Mouse (Mus musculus) embryonic fibroblast, embryonic 13.5 days (primary cell): ENCODE data around the gene Ptger1. TPM values are rescaled to one million over a fixed set of nuclear protein-coding genes. Genes with fewer than 3 reads are reported as not detected.

Experiments used
- H3K27ac ChIP-seq: 2 replicates; pipeline ENCODE4 v1.5.1; 2012; ENCODE audit warnings: low read length, control low read depth, inconsistent platforms; ENCODE audit not compliant: insufficient read depth
- H3K4me1 ChIP-seq: 2 replicates; pipeline ENCODE4 v1.6.1; 2011; ENCODE audit warnings: low read length; ENCODE audit not compliant: control insufficient read depth, insufficient read depth
- H3K4me3 ChIP-seq: 2 replicates; pipeline ENCODE4 v1.5.1; 2011; ENCODE audit warnings: mild to moderate bottlenecking, control low read depth, low read length; ENCODE audit not compliant: insufficient read depth
- CTCF ChIP-seq: IDR thresholded peaks from 2 replicates; pipeline ENCODE4 v1.5.1; 2011; ENCODE audit warnings: mild to moderate bottlenecking, control low read depth, low read length, moderate library complexity, borderline replicate concordance; ENCODE audit not compliant: insufficient read depth
- POLR2A ChIP-seq: IDR thresholded peaks from 2 replicates; pipeline ENCODE4 v1.6.1; 2011; ENCODE audit warnings: low read depth, mild to moderate bottlenecking, control low read depth, low read length, moderate library complexity
- polyA plus RNA-seq: library from polyadenylated mRNA; stranded (reverse); fragments of >200 nt; gene quantifications from 2 replicates; pipeline ENCODE4 v1.2.4, GENCODE M21; 2011; ENCODE audit warnings: low read depth; ENCODE audit not compliant: missing spikeins, insufficient read length

Gene Ptger1
- polyA plus RNA-seq, 1 experiment = 2.4 TPM

DNA sequence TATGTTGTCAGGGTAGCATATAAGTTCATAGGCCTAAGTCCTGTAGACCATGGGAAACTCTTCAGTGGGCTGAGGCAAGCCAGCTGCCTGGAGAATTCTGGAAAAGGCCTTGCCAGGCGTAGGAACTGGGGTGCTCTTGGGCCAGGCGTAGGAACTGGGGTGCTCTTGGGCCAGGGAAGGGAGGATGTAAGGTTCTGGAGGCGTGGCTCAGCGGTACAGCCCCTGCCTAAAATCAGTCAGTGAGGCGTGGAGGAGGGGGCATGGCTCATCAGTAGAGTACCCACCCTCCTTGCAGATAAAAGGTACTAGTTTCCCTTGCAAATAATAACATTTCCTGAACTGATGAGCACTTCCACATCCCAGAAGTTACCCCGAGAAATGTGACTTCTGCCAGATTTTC, 11.8 kb upstream of the Ptger1 start:
- TF ChIP-seq CTCF (no peak), POLR2A (no peak)
- Histone ChIP-seq H3K27ac (no peak overlapping the region), H3K4me1 (no peaks in the 10 kb centered on the region), H3K4me3 (no peak overlapping the region)

DNA sequence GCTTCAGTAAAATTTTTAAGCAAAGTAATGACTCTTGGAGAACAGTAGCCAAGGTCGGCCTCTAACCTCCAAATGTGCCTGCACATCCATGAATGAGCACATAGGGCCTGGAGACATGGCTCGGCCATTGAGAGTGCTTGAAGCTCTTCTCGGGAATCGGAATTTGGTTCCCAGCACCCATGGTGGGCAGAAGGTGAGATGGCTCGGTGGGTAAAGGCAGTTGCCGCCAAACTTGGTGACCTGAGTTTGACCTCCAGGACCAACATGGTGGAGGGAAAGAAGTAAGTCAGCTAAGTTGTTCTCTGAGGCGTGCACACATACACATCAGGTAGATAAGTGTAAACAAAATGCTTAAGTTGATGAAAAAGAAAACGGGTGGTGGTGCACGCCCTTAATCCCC, 10.4 kb upstream of the Ptger1 start:
- no peak overlapping the region for H3K4me3 ChIP-seq
- H3K27ac ChIP-seq = no peak overlapping the region
- no peaks in the 10 kb centered on the region; the same call in 1 of the 2 replicates for H3K4me1 ChIP-seq
- TF ChIP-seq CTCF = no peak
- TF ChIP-seq POLR2A = no peak

DNA sequence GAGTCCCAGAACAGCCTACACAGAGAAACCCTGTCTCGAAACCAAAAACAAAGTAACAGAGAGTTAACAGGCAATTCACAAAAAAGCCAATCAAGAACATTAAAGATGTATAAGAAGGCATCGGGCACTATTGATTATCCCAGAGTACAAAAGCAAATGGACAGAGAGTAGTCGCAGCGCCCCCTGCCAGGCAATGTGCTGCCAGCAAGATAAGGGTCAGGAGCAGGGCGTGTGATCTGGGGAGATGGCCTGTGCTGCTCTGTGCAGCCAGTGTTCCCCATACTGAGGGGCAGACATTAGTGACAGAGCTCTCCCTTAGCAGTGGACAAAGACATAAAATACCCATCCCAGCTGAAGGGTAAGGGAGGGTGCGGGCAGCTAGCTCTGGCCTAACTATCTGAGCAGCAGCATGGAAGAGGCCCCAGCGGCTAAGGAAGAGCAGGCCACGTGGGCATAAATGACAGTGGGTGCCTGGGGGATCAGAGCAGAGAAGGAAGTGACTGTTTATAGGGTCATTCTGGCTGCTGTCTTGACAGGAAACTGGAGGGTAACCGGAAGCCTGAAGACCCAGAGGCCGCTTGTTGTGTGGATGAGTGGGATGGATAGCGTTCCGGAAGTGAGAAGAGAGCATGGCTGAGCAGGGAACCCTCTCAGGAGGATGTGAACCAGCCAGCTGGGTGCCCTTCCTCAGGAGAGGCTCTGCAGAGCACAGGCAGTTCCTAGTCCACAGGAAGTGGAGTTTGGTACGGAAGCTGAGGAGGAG, 9.8 kb upstream of the Ptger1 start:
- no peak overlapping the region for H3K4me3 ChIP-seq
- H3K27ac ChIP-seq = no peak overlapping the region
- TF ChIP-seq CTCF (no peak; the same call in 1 of the 2 replicates), POLR2A (no peak)
- no peaks in the 10 kb centered on the region; the same call in 1 of the 2 replicates for H3K4me1 ChIP-seq

DNA sequence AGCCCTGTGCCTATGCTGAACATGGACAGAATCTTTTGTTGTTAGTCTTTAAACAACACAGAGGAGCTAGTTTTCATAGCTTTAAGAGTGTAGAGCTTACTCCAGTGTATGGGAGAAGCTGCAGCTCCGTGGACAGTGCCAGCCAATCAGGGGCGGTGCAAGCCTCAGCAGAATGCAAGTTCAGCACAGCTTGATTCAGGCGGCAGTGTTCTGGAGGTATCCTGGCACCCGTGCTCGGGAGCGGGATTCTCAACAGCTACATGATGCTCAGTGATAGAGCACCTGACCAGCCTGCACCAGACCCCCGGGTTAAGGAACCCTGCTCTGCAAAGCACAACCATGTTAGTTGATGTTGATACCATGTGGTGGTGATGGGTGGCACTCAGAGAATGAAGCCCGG, 5.9 kb upstream of the Ptger1 start:
- Histone ChIP-seq H3K4me1 (no peaks in the 10 kb centered on the region; the same call in none of the 2 replicates), H3K4me3 (no peak overlapping the region), H3K27ac (no peak overlapping the region)

DNA sequence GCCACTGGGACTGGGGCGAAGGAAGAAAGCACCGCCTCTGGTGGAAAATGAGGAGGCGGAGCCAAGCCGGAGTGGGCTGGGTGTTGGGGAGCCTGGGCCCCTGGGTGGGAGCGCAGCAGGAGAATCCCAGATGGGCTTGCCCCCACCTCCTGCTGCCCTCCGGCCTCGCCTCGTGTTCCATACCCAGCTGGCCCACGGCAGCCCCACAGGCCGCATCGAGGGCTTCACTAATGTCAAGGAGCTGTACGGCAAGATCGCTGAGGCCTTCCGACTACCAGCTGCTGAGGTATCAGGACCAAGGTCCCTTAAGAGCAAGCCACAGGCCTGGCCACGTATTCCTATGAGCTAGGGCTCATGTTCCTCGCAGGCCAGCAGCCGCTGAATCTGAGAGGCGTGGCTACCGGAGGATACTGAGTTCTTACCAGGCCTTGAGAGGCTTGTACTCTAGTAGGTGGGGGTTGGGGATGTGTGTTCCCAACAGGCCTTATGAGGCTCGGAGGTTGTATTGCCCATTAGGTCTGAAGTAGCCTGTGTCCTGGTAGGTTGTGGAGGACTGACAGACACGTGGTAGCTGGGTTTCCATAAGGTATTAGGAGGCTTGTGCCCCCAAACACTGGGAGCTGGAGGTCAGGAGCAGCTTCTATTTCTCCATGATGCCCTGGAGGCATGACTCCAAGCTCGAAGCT, 5.3 kb upstream of the Ptger1 start:
- Histone ChIP-seq H3K4me1 (peaks cover 3% of the 10 kb centered on the region), H3K4me3 (no peak overlapping the region), H3K27ac (peak overlapping the region; percentile 30; the same call in 1 of the 2 replicates)
- TF ChIP-seq POLR2A (no peak), CTCF (no peak)

More for the DNA sequence above, 5.9 kb upstream of the Ptger1 start:
- no peak for TF ChIP-seq POLR2A
- no peak for TF ChIP-seq CTCF

DNA sequence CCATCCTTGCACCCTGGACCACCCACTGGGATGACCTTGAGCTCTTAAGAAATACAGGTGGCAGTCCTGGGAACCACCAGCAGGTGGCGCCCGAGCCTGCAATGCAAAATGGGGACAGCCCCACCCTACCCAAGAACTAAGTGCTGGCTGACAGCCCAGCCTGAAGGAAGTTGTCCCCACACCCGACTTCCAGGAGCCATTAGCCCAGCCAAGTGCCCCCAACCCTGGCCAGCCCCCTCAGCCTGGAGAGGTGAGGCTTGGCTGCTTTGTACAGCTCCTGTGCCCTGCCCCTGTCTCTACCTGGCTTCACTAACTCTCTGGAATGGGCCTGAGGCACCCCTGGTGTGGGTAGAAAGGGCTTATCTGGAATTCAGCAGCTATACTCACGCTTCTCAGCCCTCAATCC, 4.1 kb upstream of the Ptger1 start:
- Histone ChIP-seq H3K4me3 (no peak overlapping the region), H3K27ac (no peak overlapping the region), H3K4me1 (peaks cover 4% of the 10 kb centered on the region)
- peak; percentile 66 for TF ChIP-seq CTCF
- no peak for TF ChIP-seq POLR2A

DNA sequence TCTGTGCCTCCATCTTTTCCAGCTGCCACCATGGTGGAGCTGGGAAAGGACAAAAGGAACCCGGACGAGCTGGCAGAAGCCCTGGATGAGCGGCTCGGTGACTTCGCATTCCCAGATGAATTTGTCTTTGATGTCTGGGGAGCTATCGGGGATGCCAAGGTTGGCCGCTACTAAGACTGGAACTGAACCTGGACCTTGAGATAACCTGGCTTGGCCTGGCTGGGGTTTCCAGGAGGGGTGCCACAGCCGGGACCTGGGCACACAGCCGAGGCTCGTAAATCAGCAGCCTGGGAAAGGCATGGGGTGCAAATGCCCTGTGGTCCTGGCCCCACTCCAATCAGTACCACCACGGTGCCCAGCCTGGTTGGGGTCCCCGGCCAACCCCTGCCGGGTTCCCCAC, 2.4 kb upstream of the Ptger1 start:
- H3K4me1 ChIP-seq = peaks cover 4% of the 10 kb centered on the region
- no peak overlapping the region for H3K4me3 ChIP-seq
- no peak overlapping the region for H3K27ac ChIP-seq
- no peak for TF ChIP-seq POLR2A
- TF ChIP-seq CTCF = no peak

DNA sequence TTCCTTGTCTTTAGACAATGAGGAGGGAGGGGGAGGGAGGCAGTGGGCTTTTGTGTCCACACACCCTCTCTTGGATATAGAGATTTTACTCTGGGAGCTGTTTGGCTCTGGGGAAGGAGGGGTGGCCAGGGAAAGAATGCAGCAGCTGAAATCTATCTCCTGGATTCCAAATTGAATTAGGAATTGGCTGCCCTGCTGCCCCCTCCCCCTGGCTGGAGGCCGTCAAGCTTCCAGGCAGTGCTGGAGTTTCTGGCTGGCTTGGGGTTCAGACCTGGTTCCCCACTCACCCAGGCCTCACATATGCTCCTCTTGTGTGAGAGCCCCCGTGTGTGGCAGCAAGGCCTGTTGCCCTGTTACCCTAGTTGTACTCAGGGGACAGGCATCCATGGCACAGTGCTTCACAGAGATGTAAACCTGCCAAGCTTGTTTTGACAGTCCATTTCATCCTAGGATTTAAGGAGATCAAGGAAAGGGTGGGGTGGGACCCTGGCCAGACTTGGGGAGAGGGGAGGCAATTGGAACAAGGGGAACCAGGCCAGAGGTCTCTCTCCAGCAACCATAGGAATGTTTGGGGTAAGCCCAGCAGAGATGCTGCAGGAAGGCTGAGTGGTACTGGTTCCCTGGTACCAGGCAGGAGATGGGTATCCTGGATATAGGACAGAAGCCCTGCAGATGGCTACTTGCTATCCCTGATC, 1.4 kb upstream of the Ptger1 start:
- peaks cover 4% of the 10 kb centered on the region for H3K4me1 ChIP-seq
- peak overlapping the region; percentile 45; the same call in 1 of the 2 replicates for H3K27ac ChIP-seq
- TF ChIP-seq POLR2A (no peak; the same call in 1 of the 2 replicates), CTCF (no peak)
- no peak overlapping the region for H3K4me3 ChIP-seq

DNA sequence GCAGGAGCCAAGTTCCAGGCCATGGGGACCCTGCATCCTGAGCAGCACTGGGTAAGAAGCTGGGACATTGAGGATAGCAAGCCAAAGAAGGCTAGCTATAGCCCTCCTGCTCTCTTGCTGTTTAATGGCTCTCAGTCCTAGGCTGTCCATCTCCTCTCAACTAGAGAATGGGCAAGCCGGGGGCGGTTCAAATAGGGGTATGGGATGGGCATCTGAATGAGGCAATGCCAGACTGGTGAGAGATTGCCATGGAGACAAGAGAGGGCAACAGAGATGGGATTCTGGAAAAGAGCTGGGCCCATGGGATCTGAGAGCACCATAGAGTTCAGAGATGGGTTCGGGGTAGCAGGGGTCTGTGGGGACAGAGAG, 372 bp downstream of the Ptger1 start:
- TF ChIP-seq CTCF (no peak), POLR2A (peak; percentile 33; the same call in 1 of the 2 replicates)
- H3K4me3 ChIP-seq = no peak overlapping the region
- H3K4me1 ChIP-seq = peaks cover 4% of the 10 kb centered on the region
- H3K27ac ChIP-seq = peak overlapping the region; percentile 39
